Mouse (Mus musculus): ENCODE measurements around the gene Zfp831. TPM values are rescaled to one million over a fixed set of nuclear protein-coding genes. Genes with fewer than 3 reads are reported as not detected.
A peak's percentile ranks its signal among the peaks of the same experiment; 100 is the strongest.

Zfp831 gene
- total RNA-seq, 1 experiment from 2014 or later, result 0.19 TPM

- no peak for DNase-seq
These were observed 9.5 kb downstream of the Zfp831 start for GRCm38 (mm10) chr2:174652864-174653263.

GRCm38 (mm10) chr2:174655341-174655740 lies 12.0 kb downstream of the Zfp831 start:
- DNase-seq, result no peak

GRCm38 (mm10) chr2:174658229-174658844 lies 15.0 kb downstream of the Zfp831 start:
- DNase-seq, result peak; percentile 68

- DNase-seq, result no peak
These were observed 16.5 kb downstream of the Zfp831 start for GRCm38 (mm10) chr2:174659874-174660273.

DNA sequence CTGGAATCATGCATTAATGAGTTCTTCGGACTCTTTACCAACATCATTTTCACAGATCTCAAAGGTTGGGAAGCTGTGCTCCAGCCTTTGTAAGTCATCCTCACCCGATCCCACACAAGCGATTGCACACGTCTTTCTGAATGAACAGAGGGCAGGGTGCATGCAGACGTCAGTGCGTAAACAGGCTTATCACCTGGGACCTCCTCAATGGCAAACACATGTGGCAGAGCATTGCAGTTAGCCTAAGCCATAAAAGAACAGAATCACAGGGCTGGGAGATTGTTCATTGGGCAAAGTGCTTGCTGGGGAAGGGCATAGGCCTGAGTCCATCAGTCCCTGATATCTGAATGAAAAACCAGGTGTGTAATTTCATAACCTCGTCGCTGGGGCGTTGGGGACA lies 17.0 kb downstream of the Zfp831 start:
- DNase-seq, result no peak

- DNase-seq, result no peak
These were observed 18.3 kb downstream of the Zfp831 start for GRCm38 (mm10) chr2:174661436-174662171.

DNA sequence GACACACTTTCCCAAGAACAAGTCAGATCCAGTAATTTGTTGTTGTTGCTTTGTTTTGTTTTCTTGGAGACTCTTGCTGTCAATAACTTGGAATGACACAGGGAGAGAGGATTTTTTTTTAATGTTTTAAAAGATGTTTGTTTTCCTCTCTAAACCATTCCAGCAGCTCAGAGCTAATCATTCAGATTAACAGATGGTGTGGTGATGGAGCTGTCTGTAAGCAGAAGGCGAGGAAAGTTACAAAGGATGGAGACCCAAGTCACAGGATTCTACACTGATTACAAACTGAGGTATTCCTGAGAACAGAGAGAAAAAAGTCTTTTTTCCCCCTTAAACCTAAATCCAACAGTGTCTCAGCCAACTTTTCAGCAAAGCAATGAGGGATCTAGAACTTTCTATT lies 19.3 kb downstream of the Zfp831 start:
- DNase-seq, result no peak

- DNase-seq, result no peak
These were observed 22.1 kb downstream of the Zfp831 start for GRCm38 (mm10) chr2:174665404-174665803.

DNA sequence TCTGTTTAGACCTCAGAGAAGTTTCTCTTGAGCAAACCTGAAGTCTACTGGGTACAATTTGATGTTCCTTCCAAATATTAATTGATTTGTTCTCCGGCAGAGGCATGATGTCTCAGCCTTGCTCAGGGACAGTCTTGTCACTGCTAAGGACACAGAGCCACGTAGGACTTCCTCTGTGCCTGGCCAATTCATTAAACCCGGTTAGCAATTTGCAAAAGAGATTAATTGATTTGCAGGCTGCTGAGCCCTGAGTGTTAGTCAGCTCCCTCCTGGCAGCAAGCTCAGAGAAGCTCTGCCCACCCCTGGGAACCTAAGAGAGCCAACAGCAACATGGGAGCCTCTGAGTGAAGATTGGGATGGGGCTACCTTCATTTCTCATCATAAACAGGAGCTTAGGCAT lies 25.5 kb downstream of the Zfp831 start:
- peak; percentile 10 for DNase-seq

DNA sequence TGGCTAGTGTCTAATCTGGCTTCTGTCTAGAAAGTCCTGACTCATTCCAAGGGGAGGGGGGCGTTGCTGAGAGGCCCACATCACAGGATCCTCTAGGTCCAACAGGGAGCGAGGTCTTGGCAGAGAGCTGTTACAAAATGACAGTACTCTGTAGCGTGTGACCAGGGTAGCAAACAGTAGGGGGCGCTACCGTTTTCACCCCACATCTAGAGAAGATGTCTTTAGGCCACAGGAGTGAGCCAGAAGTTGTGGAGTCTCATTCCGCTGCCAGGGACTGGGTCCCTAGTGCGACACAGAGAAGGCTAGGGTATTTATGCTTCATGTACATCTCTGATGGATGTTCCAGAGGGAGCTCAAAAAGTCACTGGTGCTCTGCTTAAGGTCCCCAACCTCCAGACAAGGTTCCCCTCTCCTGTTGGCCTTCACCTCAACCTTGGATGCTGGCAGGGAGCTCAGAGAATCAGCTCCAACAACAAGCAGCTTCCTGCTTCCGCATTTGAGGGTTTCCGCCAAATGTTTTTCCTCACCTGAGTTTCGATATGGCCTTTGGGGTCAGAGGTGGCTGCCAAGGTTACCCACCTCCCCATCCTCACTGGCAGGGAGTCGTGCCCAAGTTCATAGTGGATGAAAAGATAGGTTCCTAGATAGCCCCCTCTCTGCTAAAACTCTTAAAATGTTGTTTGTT lies 29.3 kb downstream of the Zfp831 start:
- DNase-seq, result peak; percentile 75

DNA sequence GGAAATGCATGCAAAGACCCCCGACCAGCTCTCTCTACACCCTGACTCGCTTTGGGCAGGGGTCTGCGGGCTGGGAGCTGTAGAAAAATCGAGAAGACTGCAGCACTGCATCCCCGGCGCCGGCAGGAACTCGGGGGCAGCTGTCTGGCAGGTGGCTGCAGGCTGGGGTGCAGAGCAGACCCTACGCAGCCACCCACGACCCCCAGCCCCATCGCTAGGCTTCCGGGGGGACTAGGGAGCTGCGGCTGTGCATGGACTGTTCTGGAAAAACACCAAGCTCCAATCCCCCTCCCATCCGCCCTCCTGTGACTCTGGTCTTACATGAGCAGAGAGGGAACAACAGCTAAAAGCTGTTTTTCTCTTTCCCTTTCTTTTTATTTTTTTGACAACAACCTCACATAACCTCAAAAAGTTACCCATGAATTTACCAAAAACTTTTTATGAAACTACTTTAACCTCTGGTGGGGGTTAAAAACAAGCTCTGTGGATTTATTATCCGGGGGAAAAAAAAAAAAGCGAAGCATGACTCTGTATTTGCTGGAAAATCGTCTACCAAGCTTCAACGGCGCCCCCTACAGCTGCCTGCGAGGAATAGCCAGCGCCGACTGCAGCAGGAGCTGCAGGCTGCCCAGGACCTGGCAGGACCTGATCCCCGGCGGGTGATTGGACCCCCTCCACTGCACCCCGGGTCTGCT lies 30.4 kb downstream of the Zfp831 start:
- peak; percentile 94 for DNase-seq

DNA sequence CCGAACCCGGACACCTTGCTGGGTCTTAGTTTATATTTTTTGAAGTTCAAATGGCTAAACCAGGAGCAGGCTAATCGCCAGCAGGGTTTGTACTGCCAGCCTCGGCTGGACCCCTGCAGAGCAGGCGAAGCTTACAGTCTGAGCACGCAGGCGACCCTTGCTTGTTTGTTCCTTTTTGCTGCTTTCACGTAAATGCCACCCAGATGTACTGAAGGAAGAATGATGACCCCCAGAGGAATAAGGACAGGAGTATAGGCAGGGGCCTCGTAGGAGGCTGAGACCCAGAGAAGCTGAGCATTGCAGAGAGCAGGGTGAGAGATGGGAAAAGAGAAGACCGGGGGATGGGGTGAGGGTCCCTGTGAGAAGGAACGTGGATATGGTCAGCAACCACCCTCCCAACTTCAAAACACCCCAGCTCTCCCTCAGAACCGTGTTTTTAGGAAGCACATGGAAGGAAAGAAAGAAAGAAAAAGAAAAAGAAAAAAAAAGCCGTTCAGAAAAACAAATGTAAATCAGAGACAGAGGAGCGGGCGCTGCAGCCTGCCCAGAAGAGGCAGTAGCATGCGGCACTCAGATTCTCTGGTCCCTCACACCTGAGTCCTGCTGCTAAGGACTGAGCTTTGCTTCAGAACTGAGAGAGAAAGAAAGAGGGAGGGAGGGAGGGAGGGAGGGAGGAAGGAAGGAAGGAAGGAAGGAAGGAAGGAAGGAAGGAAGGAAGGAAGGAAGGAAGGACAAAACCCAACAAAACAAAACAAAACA lies 31.1 kb downstream of the Zfp831 start:
- DNase-seq, result no peak

- DNase-seq, result peak; percentile 80
These were observed 32.3 kb downstream of the Zfp831 start for GRCm38 (mm10) chr2:174675642-174676041.

- DNase-seq, result no peak
These were observed 58.0 kb downstream of the Zfp831 start for GRCm38 (mm10) chr2:174701351-174701750.

DNA sequence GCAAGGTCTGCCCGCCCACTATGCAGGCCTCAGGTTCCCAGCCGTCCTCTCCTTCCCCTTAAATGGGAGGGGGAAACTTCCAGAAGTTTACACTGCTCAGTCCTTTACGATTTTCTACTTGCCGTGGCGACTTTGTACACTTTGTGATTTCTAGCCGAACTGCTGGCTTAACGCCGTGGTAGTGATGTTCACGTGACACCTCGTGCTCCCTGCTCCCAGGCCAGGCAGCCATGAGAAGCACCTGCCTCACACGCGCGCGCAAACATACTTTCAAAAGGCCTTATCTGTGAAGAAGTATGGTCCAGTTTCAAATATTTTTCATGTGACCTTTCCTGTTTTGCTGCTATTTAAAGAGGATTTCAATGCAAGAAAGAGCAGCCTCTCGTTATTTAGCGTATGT lies 63.8 kb downstream of the Zfp831 start:
- DNase-seq, result no peak

GRCm38 (mm10) chr2:174708587-174708986 lies 65.3 kb downstream of the Zfp831 start:
- DNase-seq, result no peak

GRCm38 (mm10) chr2:174710185-174710584 lies 66.9 kb downstream of the Zfp831 start:
- DNase-seq, result no peak

- DNase-seq, result no peak
These were observed 68.7 kb downstream of the Zfp831 start for GRCm38 (mm10) chr2:174712043-174712442.

DNA sequence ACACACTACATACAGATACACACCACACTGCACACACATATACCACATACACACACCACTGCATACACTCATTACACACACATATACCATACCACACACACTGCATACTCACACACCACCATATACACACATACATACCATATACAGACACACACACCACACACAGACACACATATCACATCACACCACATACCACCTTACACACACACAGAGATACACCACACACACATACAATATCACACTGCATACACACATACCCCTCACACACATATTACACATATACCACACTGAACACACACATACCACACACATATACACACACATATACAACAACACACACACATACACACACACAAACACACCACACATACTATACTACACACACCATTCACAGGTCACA lies 72.6 kb downstream of the Zfp831 start:
- no peak for DNase-seq

- DNase-seq, result no peak
These were observed 74.5 kb downstream of the Zfp831 start for GRCm38 (mm10) chr2:174717857-174718256.

DNA sequence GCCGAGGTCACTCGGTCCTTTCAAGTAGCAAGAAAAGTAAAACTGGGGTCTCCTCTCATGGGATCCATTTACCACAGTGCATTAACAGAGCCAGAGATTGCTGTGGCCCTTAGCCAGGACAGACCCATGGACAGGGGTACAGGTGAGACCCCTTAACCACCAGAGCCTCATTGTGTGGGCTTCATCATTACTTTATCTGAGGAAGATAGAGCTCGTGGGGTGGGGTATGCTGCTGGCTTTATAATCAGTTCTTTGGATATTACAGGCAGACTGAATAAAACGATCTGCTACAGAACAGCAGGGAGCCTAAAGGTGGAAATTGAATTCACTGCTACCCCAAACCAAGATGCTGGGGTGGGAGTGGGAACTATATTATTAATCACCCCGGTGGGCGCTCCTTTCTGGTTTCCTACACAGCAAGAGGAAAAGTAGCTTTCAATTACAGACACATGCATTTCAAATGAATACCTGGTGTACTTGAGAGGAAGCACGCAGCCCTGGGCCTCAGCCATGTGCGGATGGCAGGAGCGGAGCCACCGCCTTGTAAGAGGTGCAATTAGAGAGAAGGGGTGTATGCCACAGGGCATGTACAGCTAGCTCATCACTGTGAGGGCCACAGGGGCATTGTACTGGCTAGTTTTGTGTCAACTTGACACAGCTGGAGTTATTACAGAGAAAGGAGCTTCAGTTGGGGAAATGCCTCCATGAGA lies 83.9 kb downstream of the Zfp831 start:
- DNase-seq, result no peak
